Mouse (Mus musculus) forebrain, embryonic 11.5 days (tissue): ENCODE measurements around the gene Zkscan3. TPM values are rescaled to one million over a fixed set of nuclear protein-coding genes. Genes with fewer than 3 reads are reported as not detected.

ENCODE experiments used
- ATAC-seq: fragments of 200-750 bp; cut with Nextera tagmentation; replicated peaks from 2 replicates; pipeline ENCODE4 v1.8.0; 2017; ENCODE audit warnings: moderate TSS enrichment; ENCODE audit not compliant: low FRiP score
- DNase-seq: peaks from one replicate; pipeline ENCODE4 v3.0.0-alpha.2; 2017; ENCODE audit warnings: low spot score
- H3K27ac ChIP-seq: fragments of 300-500 bp; sonication (generic); 2 replicates; pipeline ENCODE4 v1.5.1; 2014; ENCODE audit warnings: low read depth, low read length
- H3K27me3 ChIP-seq: fragments of 300-500 bp; sonication (generic); 2 replicates; pipeline ENCODE4 v1.6.1; 2014; ENCODE audit warnings: mild to moderate bottlenecking, low read length, mixed read lengths; ENCODE audit not compliant: control insufficient read depth, insufficient read depth
- H3K36me3 ChIP-seq: fragments of 300-500 bp; sonication (generic); 2 replicates; pipeline ENCODE4 v1.6.1; 2014; ENCODE audit warnings: mild to moderate bottlenecking, low read length, moderate library complexity, mixed read lengths; ENCODE audit not compliant: control insufficient read depth, insufficient read depth
- H3K4me1 ChIP-seq: fragments of 300-500 bp; sonication (generic); replicated peaks from 2 replicates; pipeline ENCODE4 v1.6.1; 2014; ENCODE audit warnings: low read length, mixed read lengths; ENCODE audit not compliant: control insufficient read depth, insufficient read depth
- H3K4me2 ChIP-seq: fragments of 300-500 bp; sonication (generic); 2 replicates; pipeline ENCODE4 v1.6.1; 2014; ENCODE audit warnings: low read depth, mild to moderate bottlenecking, low read length, moderate library complexity, mixed read lengths; ENCODE audit not compliant: severe bottlenecking
- H3K4me3 ChIP-seq: fragments of 300-500 bp; sonication (generic); 2 replicates; pipeline ENCODE4 v1.5.1; 2014; ENCODE audit warnings: low read depth, low read length
- H3K9ac ChIP-seq: fragments of 300-500 bp; sonication (generic); 2 replicates; pipeline ENCODE4 v1.6.1; 2014; ENCODE audit warnings: low read length
- H3K9me3 ChIP-seq: fragments of 300-500 bp; sonication (generic); 2 replicates; pipeline ENCODE4 v1.6.1; 2016; ENCODE audit warnings: low read length, mixed read lengths; ENCODE audit not compliant: control insufficient read depth
- WGBS: fragments of 180-500 bp; shearing (Covaris S2); extraction: QIAGEN DNeasy Blood & Tissue Kit; methylation state at CpG from one replicate; pipeline ENCODE4 v1.1.7; 2014; 5-methylcytosine and 5-hydroxymethylcytosine counted together
- polyA plus RNA-seq: library from polyadenylated mRNA; unstranded; fragments of >200 nt; fragmentation: Nextera tagmentation; extraction: Ambion mirVana; gene quantifications from 2 replicates; pipeline ENCODE4 v1.2.1, GENCODE M21; 2014

Zkscan3 gene
- 89.7 and 91.3 TPM in 2 replicates for polyA plus RNA-seq

DNA sequence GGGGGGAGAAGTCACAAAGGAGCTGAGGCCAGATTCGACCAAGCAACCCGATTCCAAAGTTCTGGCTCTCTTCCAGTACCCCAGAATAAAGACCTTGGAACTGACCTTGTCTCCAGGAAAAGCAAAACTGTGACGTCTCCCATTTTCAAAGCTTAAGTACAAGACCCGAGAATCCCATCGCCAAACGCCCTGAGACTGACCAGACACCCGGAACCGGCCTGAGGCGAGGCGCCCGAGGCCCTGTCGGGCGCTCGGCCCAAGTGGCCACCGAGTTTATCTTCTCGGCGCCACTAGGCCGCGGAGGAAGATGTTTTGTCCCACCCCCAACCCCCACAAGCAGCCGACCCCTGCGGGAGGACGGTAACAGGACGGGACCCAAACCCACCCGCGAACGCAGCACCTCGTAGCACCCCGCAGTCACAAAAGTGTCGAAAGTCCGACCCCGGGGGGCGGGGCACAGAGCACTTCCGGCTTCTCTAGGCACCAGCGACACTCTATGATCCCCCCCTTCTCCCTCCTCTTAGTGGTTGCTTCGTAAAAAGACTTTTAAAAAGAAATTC, at the start of gene Zkscan3:
Gene Zkscan3, minus strand, starts transcription at position 469 of the 560 bp plus-strand sequence.
- H3K27me3 ChIP-seq = no peaks in the 10 kb centered on the region
- H3K27ac ChIP-seq = peak within 1 kb of the TSS; percentile 31; the same call in 1 of the 2 replicates
- H3K4me2 ChIP-seq = peak within 1 kb of the TSS; percentile 48
- peak; percentile 93 for ATAC-seq
- no peaks in the 10 kb centered on the region for H3K36me3 ChIP-seq
- no peaks in the 10 kb centered on the region; the same call in 1 of the 2 replicates for H3K4me1 ChIP-seq
- WGBS = under 1% methylated on average over 35 of the region's 35 CpGs
- peak within 1 kb of the TSS; percentile 87 for H3K9ac ChIP-seq
- H3K4me3 ChIP-seq = peak within 1 kb of the TSS; percentile 84
- DNase-seq = peak; percentile 91
- H3K9me3 ChIP-seq = no peaks in the 10 kb centered on the region

DNA sequence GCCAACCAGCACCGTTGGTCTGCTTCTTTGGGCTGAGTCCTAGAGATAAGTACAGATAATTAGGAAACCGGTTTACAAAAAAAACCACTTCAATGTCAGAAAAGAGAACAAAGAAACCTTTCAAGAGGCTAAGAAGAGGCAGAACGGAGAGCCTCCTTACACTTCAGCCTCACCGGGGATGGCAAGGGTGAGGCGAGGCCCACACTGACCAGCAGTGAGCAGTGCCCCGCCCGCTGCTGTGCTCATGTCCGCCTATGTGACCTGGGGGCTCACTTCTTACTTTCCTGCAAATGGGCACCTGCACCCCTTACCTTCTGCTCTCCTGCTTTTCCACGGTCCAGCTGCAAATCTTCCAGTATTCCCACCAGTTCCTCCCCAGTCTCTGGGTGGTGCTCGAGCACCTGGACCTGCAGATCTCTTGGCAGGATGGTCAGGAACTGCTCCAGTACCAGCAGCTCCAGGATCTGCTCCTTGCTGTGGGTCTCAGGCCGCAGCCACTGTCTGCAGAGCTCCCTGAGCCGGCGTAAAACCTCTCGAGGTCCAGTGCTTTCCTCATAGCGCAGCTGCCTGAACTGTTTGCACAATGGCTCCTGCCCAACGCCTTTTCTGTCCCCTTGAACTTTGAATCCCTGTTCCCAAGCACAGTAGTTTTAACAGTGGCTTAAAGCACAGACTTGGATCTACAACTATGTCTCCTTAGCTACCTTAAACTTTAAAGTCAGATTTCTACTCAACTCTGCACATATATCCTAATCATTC, 45.5 kb upstream of the Zkscan3 start:
- 84% methylated on average over 16 of the region's 16 CpGs for WGBS
- Histone ChIP-seq H3K9me3 (no peaks in the 10 kb centered on the region), H3K36me3 (no peaks in the 10 kb centered on the region; the same call in 1 of the 2 replicates), H3K4me2 (no peak overlapping the region), H3K4me1 (peaks cover 4% of the 10 kb centered on the region; the same call in 1 of the 2 replicates), H3K27me3 (no peaks in the 10 kb centered on the region), H3K9ac (no peak overlapping the region), H3K27ac (no peak overlapping the region), H3K4me3 (no peak overlapping the region)
- DNase-seq (no peak), ATAC-seq (no peak)

DNA sequence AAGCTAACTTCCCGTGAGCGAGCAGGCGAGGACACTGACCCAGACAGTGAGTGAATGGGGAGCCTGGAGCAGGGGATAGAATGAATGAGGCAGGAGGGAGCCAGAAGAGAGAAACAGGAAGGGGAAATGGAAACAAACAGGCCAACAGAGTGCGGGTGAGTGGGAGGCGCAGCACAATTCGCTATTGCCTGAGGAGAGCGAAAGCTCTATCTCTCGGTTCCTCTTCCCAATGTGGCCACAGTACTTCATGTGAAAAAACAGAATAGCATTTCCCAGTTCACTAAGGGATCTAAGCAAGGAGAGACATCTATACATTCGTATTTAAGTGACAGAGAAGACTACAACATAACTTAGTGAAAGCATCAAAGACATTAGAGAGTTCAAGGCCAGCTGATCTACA, 44.2 kb upstream of the Zkscan3 start:
- Histone ChIP-seq H3K9ac (no peak overlapping the region), H3K27me3 (no peaks in the 10 kb centered on the region), H3K4me1 (no peaks in the 10 kb centered on the region), H3K9me3 (no peaks in the 10 kb centered on the region), H3K4me2 (no peak overlapping the region), H3K36me3 (no peaks in the 10 kb centered on the region; the same call in 1 of the 2 replicates), H3K4me3 (no peak overlapping the region), H3K27ac (no peak overlapping the region)
- DNase-seq (no peak), ATAC-seq (no peak)
- WGBS = 93% methylated on average over 9 of the region's 9 CpGs

DNA sequence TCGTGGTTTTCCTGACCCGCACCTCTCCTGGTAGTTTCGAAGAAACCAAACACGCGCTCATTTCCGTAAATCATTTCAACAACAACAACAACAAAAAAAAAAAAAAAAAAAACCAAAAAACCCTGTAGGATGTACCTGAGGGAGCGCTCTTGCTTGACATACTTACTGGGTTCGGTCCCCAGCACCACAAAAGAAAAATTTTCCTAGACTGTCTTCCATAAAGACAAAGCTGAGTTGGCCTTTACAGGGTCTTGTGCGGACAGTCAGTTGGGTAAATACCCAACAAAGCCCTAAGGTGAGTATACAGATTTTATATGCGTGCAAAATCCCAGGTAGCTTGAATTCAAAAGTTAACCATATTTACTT, 38.6 kb upstream of the Zkscan3 start:
- H3K4me1 ChIP-seq = no peaks in the 10 kb centered on the region
- ATAC-seq (peak; percentile 55), DNase-seq (no peak)
- 12% methylated on average over 10 of the region's 10 CpGs for WGBS
- H3K27ac ChIP-seq = no peak overlapping the region
- peak overlapping the region; percentile 68 for H3K9ac ChIP-seq
- peak overlapping the region; percentile 43 for H3K4me3 ChIP-seq
- no peaks in the 10 kb centered on the region; the same call in 1 of the 2 replicates for H3K36me3 ChIP-seq
- peak overlapping the region; percentile 66 for H3K4me2 ChIP-seq
- H3K9me3 ChIP-seq = no peaks in the 10 kb centered on the region
- H3K27me3 ChIP-seq = no peaks in the 10 kb centered on the region

DNA sequence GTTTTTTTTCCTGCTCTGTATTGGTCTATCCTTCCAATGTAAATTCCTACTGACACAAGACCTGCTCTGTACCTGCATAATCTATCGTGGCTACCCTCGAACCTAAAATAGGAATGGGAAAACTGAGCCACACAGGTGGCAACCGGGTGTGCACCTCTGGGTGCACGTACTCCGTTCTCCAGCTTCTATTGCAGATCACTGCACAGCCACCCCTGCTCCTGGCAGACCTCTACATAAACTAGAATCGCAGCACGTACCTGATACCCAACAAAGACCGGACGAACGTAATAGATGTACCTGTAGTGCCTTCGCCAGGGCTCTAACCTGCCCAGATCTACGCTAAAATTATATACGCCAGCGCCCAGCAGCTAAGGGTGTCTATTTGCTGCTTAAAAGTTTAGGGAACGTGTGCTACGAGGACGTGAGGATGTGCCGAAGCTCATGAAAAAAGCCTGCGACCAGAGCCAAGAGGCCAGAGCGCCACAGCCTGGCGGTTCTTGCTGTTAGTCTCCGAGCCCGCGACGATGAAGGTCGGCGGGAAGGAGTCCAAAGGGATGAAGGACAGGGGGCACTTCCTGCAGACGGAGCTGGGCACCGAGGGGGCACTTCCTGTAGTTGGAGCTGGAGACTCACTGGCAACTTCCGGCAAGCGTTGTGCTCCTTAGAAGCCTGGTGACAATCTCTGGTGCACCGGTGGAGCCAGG, 38.1 kb upstream of the Zkscan3 start, which contains the start of gene Pgbd1:
Gene Pgbd1, minus strand, starts transcription at position 556 of the 704 bp plus-strand sequence.
- H3K27me3 ChIP-seq = no peaks in the 10 kb centered on the region
- no peak within 1 kb of the TSS for H3K27ac ChIP-seq
- peak within 1 kb of the TSS; percentile 66 for H3K4me2 ChIP-seq
- no peaks in the 10 kb centered on the region for H3K4me1 ChIP-seq
- DNase-seq (peak; percentile 86), ATAC-seq (peak; percentile 93)
- H3K36me3 ChIP-seq = no peaks in the 10 kb centered on the region; the same call in 1 of the 2 replicates
- H3K9ac ChIP-seq = peak within 1 kb of the TSS; percentile 68
- no peaks in the 10 kb centered on the region for H3K9me3 ChIP-seq
- WGBS = under 1% methylated on average over 32 of the region's 32 CpGs
- H3K4me3 ChIP-seq = peak within 1 kb of the TSS; percentile 43

DNA sequence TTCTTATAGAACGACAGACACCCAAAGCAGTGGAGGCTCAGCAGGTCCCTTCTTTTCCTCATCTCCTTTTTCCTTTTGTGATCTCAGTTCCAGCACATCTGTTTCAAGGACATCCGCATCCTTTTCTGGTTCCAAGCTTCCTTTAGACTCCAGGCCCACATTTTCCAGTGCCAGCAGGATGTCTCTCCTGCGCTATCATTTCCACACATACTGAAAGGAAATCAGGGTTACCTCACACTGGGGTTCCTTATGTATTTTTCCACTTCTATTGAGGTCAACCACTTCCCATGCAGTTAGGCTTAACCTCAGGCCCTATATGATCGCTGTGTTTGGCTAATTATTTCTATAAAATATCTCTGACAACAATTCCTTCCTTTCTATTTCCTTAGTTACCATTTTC, 32.9 kb upstream of the Zkscan3 start:
- Histone ChIP-seq H3K9ac (no peak overlapping the region), H3K4me1 (no peaks in the 10 kb centered on the region), H3K36me3 (no peaks in the 10 kb centered on the region), H3K9me3 (no peaks in the 10 kb centered on the region), H3K27me3 (no peaks in the 10 kb centered on the region), H3K4me3 (no peak overlapping the region), H3K27ac (no peak overlapping the region), H3K4me2 (no peak overlapping the region)
- 84% methylated on average over 4 of the region's 4 CpGs for WGBS
- DNase-seq (no peak), ATAC-seq (no peak)

DNA sequence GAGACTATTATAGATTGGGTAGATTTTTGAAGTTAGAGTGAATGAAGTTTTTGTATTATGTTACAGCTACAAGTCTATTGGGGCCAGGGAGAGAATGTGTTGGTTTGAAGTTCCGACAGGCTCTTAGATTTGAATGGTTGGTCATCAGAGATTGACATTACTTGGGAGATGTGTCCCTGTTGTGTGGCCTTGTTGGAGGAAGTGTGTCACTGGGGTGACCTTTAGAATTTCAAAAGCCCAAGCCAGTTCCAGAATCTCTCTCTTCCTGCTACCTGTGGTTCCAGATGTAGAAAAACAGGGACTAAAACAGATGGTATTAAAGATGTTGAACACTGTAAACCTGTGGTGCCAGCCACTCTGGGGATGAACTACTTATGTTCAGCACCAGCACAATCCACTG, 25.1 kb upstream of the Zkscan3 start:
- Histone ChIP-seq H3K9me3 (no peaks in the 10 kb centered on the region), H3K4me2 (no peak overlapping the region), H3K4me3 (no peak overlapping the region), H3K36me3 (no peaks in the 10 kb centered on the region), H3K9ac (no peak overlapping the region), H3K27me3 (no peaks in the 10 kb centered on the region), H3K27ac (no peak overlapping the region), H3K4me1 (no peaks in the 10 kb centered on the region)
- DNase-seq = no peak
- no peak for ATAC-seq
- 97% methylated on average over 1 of the region's 1 CpGs for WGBS

DNA sequence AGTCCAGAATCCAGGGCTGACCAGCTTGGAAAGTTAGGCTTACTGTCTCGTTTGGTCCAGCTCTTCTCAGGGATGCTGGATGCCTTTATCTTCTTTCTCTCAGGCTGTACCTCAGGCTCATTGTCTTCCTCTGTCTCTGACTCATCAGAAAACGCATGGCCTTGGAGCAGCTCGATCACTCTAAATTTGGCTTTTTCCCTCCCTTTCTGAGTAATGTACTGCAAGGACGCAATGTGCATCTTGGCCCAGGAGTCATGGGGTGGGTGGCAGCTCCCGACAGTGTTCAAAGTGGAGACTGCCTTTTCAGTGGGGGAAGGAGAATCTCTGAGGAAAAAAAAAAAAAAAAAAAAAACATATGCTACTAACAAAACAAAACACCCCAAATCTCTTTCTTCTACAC, 20.7 kb upstream of the Zkscan3 start:
- Histone ChIP-seq H3K4me3 (no peak overlapping the region), H3K27me3 (no peaks in the 10 kb centered on the region), H3K4me2 (no peak overlapping the region), H3K9ac (no peak overlapping the region), H3K4me1 (no peaks in the 10 kb centered on the region), H3K9me3 (no peaks in the 10 kb centered on the region), H3K27ac (no peak overlapping the region), H3K36me3 (no peaks in the 10 kb centered on the region)
- 67% methylated on average over 5 of the region's 5 CpGs for WGBS
- no peak for ATAC-seq
- no peak for DNase-seq
